12 mouse cellular contexts compared by ENCODE assay signal in the genomic region with DNA sequence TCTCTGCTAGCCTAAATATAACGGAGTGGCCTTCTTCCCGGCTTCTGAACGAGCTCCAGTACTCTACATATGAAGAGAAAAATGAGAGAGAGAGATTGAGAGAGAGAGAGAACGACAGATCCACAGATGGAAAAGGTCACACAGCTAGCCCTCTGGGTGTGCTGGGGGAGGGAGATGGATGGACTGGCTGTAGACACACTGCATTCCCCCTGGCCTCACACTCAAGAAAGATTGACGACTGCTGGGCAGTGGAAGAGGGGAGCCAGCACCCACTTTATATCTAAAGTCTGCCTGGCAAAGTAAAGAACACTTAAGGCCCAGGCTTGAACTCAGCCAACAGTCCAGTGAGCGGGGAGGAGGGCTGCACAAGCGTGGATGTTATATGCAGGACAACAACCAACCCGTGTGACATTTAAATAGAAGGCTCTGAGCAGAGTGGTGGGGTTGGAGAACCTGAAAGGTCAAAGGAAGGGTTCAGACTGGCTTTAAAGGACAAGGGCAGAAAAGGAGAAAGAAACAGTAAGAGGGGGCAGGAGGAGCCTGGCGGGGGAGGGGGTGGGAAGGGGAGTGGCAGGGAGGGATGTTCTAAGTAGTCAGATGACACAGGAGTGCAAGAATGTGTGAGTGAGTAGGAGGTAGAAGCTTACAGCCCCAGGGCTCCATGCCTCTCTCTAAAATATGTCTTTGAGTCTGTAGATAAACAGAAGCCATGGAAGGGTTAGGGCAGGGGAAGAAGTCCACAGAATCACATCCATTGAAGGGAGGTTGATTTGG.
DNase-seq lines count a peak whose midpoint lies in the region; ATAC-seq lines count a peak whose summit lies in the region.
"Had no signal": no experiment of that assay in that cellular context is flagged by ENCODE, and none has a peak within 500 bp of the region (broad histone marks: within the 10 kb centered on the region; RNA-seq: fewer than 3 reads in every experiment).

No protein-coding gene starts in this region.

- H3K9ac ChIP-seq in kidney, embryonic 16.5 days (replicated peaks; ENCODE audit: low read length), result 0 out of 2 replicates have a peak overlapping the region, but pooled peaks have one; percentile 35
- 0 out of 2 replicates have a peak overlapping the region, but pooled peaks have one; percentile 21 for H3K9ac ChIP-seq in embryonic facial prominence, embryonic 13.5 days
- H3K9ac ChIP-seq: midbrain, embryonic 15.5 days had no signal

- peak; percentile 50 for DNase-seq in embryo, embryonic 10.5 days (ENCODE audit: low spot score)
- no peak for DNase-seq in embryo, embryonic 11 days
- no peak for DNase-seq in kidney, postnatal 10 days
- DNase-seq in lung, postnatal 10 days, result peak; percentile 83
- DNase-seq in MN1 (ENCODE audit: low spot score), result no peak
- DNase-seq in spleen, adult 12 weeks (ENCODE audit: low spot score), result no peak
- DNase-seq: cerebellum, adult 18-20 months; kidney, adult 9 months had no signal

- H3K4me3 ChIP-seq in kidney, embryonic 16.5 days (ENCODE audit: low read length), result no peak overlapping the region
- H3K4me3 ChIP-seq in embryonic facial prominence, embryonic 13.5 days, result no peak overlapping the region
- H3K4me3 ChIP-seq: midbrain, embryonic 15.5 days had no signal

- H3K4me2 ChIP-seq in kidney, embryonic 16.5 days (replicated peaks; ENCODE audit: low read depth, low read length), result no peak overlapping the region
- H3K4me2 ChIP-seq in embryonic facial prominence, embryonic 13.5 days, result 0 out of 2 replicates have a peak overlapping the region, but pooled peaks have one; percentile 9
- H3K4me2 ChIP-seq: midbrain, embryonic 15.5 days had no signal

- 46% methylated on average over 9 of the region's 9 CpGs for WGBS in kidney, embryonic 16.5 days
- 50% methylated on average over 9 of the region's 9 CpGs for WGBS in embryonic facial prominence, embryonic 13.5 days

- H3K36me3 ChIP-seq in kidney, embryonic 16.5 days (ENCODE audit: insufficient read depth, low read length), result no peaks in the 10 kb centered on the region
- no peaks in the 10 kb centered on the region for H3K36me3 ChIP-seq in embryonic facial prominence, embryonic 13.5 days
- H3K36me3 ChIP-seq: midbrain, embryonic 15.5 days had no signal

- H3K27ac ChIP-seq in kidney, embryonic 16.5 days (ENCODE audit: low read length), result peak overlapping the region; percentile 61
- H3K27ac ChIP-seq in embryonic facial prominence, embryonic 13.5 days, result peak overlapping the region; percentile 90
- H3K27ac ChIP-seq: midbrain, embryonic 15.5 days had no signal

- no peak for ATAC-seq in kidney, embryonic 16.5 days (ENCODE audit: low FRiP score, low TSS enrichment)
- no peak for ATAC-seq in embryonic facial prominence, embryonic 13.5 days (ENCODE audit: insufficient number of reproducible peaks, insufficient read depth, low FRiP score, low TSS enrichment, low read depth)
- ATAC-seq: forebrain, embryonic 14.5 days; midbrain, embryonic 15.5 days had no signal

- H3K4me1 ChIP-seq in kidney, embryonic 16.5 days (ENCODE audit: insufficient read depth, low read length), result peaks cover 33% of the 10 kb centered on the region
- peaks cover 48% of the 10 kb centered on the region for H3K4me1 ChIP-seq in embryonic facial prominence, embryonic 13.5 days

- no peaks in the 10 kb centered on the region for H3K27me3 ChIP-seq in kidney, embryonic 16.5 days (ENCODE audit: insufficient read depth, low read length)
- no peaks in the 10 kb centered on the region for H3K27me3 ChIP-seq in embryonic facial prominence, embryonic 13.5 days
- H3K27me3 ChIP-seq: midbrain, embryonic 15.5 days had no signal

- no peaks in the 10 kb centered on the region for H3K9me3 ChIP-seq in kidney, embryonic 16.5 days (ENCODE audit: low read length)
- no peaks in the 10 kb centered on the region for H3K9me3 ChIP-seq in embryonic facial prominence, embryonic 13.5 days
- H3K9me3 ChIP-seq: midbrain, embryonic 15.5 days had no signal

Comparison
In these comparisons a context has a peak if more than half of its experiments do, and no peak if none do; other contexts are left out.
1. DNase-seq: peak in embryo, embryonic 10.5 days (single experiment) and lung, postnatal 10 days (single experiment); none in embryo, embryonic 11 days (single experiment), kidney, postnatal 10 days (single experiment), MN1 (single experiment) and spleen, adult 12 weeks (single experiment).